Mouse (Mus musculus) liver, embryonic 15.5 days (tissue): ENCODE measurements around the gene Sap30l. TPM values are rescaled to one million over a fixed set of nuclear protein-coding genes. Genes with fewer than 3 reads are reported as not detected.

Experiments used
- ATAC-seq: fragments of 200-750 bp; cut with Nextera tagmentation; 2 replicates; pipeline ENCODE4 v1.8.0; 2017; ENCODE audit warnings: moderate number of reproducible peaks, mild to moderate bottlenecking, moderate library complexity; ENCODE audit not compliant: insufficient read depth
- H3K27ac ChIP-seq: fragments of 300-500 bp; sonication (generic); replicated peaks from 2 replicates; pipeline ENCODE4 v1.5.1; 2015; ENCODE audit warnings: mild to moderate bottlenecking, inconsistent platforms
- H3K27me3 ChIP-seq: fragments of 300-500 bp; sonication (generic); 2 replicates; pipeline ENCODE4 v1.6.1; 2015; ENCODE audit warnings: mild to moderate bottlenecking, inconsistent platforms
- H3K36me3 ChIP-seq: fragments of 300-500 bp; sonication (generic); replicated peaks from 2 replicates; pipeline ENCODE4 v1.6.1; 2015; ENCODE audit warnings: moderate library complexity, mild to moderate bottlenecking, inconsistent platforms
- H3K4me1 ChIP-seq: fragments of 300-500 bp; sonication (generic); replicated peaks from 2 replicates; pipeline ENCODE4 v1.6.1; 2015; ENCODE audit warnings: inconsistent platforms
- H3K4me2 ChIP-seq: fragments of 300-500 bp; sonication (generic); 2 replicates; pipeline ENCODE4 v1.6.1; 2015; ENCODE audit warnings: moderate library complexity, mild to moderate bottlenecking, inconsistent platforms
- H3K4me3 ChIP-seq: fragments of 300-500 bp; sonication (generic); replicated peaks from 2 replicates; pipeline ENCODE4 v1.5.1; 2015; ENCODE audit warnings: mild to moderate bottlenecking, inconsistent platforms
- H3K9ac ChIP-seq: fragments of 300-500 bp; sonication (generic); 2 replicates; pipeline ENCODE4 v1.6.1; 2015; ENCODE audit warnings: moderate library complexity, mild to moderate bottlenecking, inconsistent platforms
- H3K9me3 ChIP-seq: fragments of 300-500 bp; sonication (generic); replicated peaks from 2 replicates; pipeline ENCODE4 v1.6.1; 2016; ENCODE audit warnings: inconsistent platforms
- WGBS: fragments of 180-500 bp; shearing (Covaris S2); methylation state at CpG from one replicate; pipeline ENCODE4 v1.1.7; 2015; ENCODE audit warnings: mixed read lengths; ENCODE audit not compliant: insufficient replicate concordance; 5-methylcytosine and 5-hydroxymethylcytosine counted together
- polyA plus RNA-seq: library from polyadenylated mRNA; unstranded; fragments of >200 nt; fragmentation: Nextera tagmentation; extraction: Ambion mirVana; gene quantifications from 2 replicates; pipeline ENCODE4 v1.2.1, GENCODE M21; 2015

The Sap30l gene
- polyA plus RNA-seq, 1 experiment from 2014 or later, result 2.8 TPM

- H3K36me3 ChIP-seq, result no peaks in the 10 kb centered on the region
- H3K4me3 ChIP-seq, result no peak overlapping the region
- H3K4me1 ChIP-seq, result peaks cover 7% of the 10 kb centered on the region; the same call in 1 of the 2 replicates
- WGBS, result 10% methylated on average over 16 of the region's 16 CpGs
- no peak overlapping the region for H3K4me2 ChIP-seq
- ATAC-seq, result no peak
- H3K9me3 ChIP-seq, result no peaks in the 10 kb centered on the region
- H3K27ac ChIP-seq, result no peak overlapping the region
- H3K27me3 ChIP-seq, result peaks cover 100% of the 10 kb centered on the region
- no peak overlapping the region for H3K9ac ChIP-seq
Observed at GRCm38 (mm10) chr11:57831861-57832260, 30.4 kb downstream of the Sap30l start.

- Histone ChIP-seq H3K9me3 (no peaks in the 10 kb centered on the region), H3K4me2 (no peak within 1 kb of the TSS), H3K27ac (no peak within 1 kb of the TSS), H3K27me3 (peaks cover 100% of the 10 kb centered on the region), H3K9ac (no peak within 1 kb of the TSS), H3K4me3 (no peak within 1 kb of the TSS), H3K4me1 (peaks cover 2% of the 10 kb centered on the region; the same call in 1 of the 2 replicates), H3K36me3 (no peaks in the 10 kb centered on the region)
- ATAC-seq, result no peak
- 6% methylated on average over 23 of the region's 23 CpGs for WGBS
Observed at GRCm38 (mm10) chr11:57832552-57833201, 31.2 kb downstream of the Sap30l start, which contains the start of gene Hand1. Gene Hand1, minus strand, starts transcription at chr11:57832818.

- no peaks in the 10 kb centered on the region for H3K9me3 ChIP-seq
- H3K27me3 ChIP-seq, result peaks cover 100% of the 10 kb centered on the region
- no peak overlapping the region for H3K27ac ChIP-seq
- no peaks in the 10 kb centered on the region for H3K36me3 ChIP-seq
- no peak for ATAC-seq
- WGBS, result 4% methylated on average over 30 of the region's 30 CpGs
- H3K4me1 ChIP-seq, result no peaks in the 10 kb centered on the region
- H3K9ac ChIP-seq, result no peak overlapping the region
- no peak overlapping the region for H3K4me2 ChIP-seq
- no peak overlapping the region for H3K4me3 ChIP-seq
Observed at GRCm38 (mm10) chr11:57833296-57833977, 32.0 kb downstream of the Sap30l start.

- Histone ChIP-seq H3K9ac (no peak overlapping the region), H3K27ac (no peak overlapping the region), H3K9me3 (no peaks in the 10 kb centered on the region), H3K4me3 (no peak overlapping the region), H3K27me3 (peaks cover 100% of the 10 kb centered on the region), H3K4me1 (no peaks in the 10 kb centered on the region), H3K4me2 (no peak overlapping the region), H3K36me3 (no peaks in the 10 kb centered on the region)
- 21% methylated on average over 6 of the region's 6 CpGs for WGBS
- ATAC-seq, result no peak
Observed at GRCm38 (mm10) chr11:57834031-57834430, 32.6 kb downstream of the Sap30l start.

GRCm38 (mm10) chr11:57835331-57835730 lies 33.9 kb downstream of the Sap30l start:
- Histone ChIP-seq H3K4me2 (no peak overlapping the region), H3K9me3 (no peaks in the 10 kb centered on the region), H3K27me3 (peaks cover 100% of the 10 kb centered on the region), H3K27ac (no peak overlapping the region), H3K4me1 (no peaks in the 10 kb centered on the region), H3K9ac (no peak overlapping the region), H3K4me3 (no peak overlapping the region), H3K36me3 (no peaks in the 10 kb centered on the region)
- ATAC-seq, result no peak
- 11% methylated on average over 2 of the region's 2 CpGs for WGBS

GRCm38 (mm10) chr11:57835931-57836330 lies 34.5 kb downstream of the Sap30l start:
- no peaks in the 10 kb centered on the region for H3K9me3 ChIP-seq
- no peak overlapping the region for H3K27ac ChIP-seq
- ATAC-seq, result no peak
- WGBS, result 9% methylated on average over 3 of the region's 3 CpGs
- H3K4me1 ChIP-seq, result no peaks in the 10 kb centered on the region
- H3K4me3 ChIP-seq, result no peak overlapping the region
- H3K27me3 ChIP-seq, result peaks cover 100% of the 10 kb centered on the region
- H3K36me3 ChIP-seq, result no peaks in the 10 kb centered on the region
- no peak overlapping the region for H3K4me2 ChIP-seq
- no peak overlapping the region for H3K9ac ChIP-seq

- no peaks in the 10 kb centered on the region for H3K4me1 ChIP-seq
- H3K9ac ChIP-seq, result no peak overlapping the region
- H3K9me3 ChIP-seq, result no peaks in the 10 kb centered on the region
- no peak overlapping the region for H3K4me3 ChIP-seq
- H3K27me3 ChIP-seq, result peaks cover 100% of the 10 kb centered on the region
- ATAC-seq, result no peak
- H3K27ac ChIP-seq, result no peak overlapping the region
- 8% methylated on average over 9 of the region's 9 CpGs for WGBS
- no peak overlapping the region for H3K4me2 ChIP-seq
- no peaks in the 10 kb centered on the region for H3K36me3 ChIP-seq
Observed at GRCm38 (mm10) chr11:57836401-57836800, 35.0 kb downstream of the Sap30l start.

GRCm38 (mm10) chr11:57836872-57837680 lies 35.6 kb downstream of the Sap30l start:
- Histone ChIP-seq H3K4me3 (no peak overlapping the region), H3K27me3 (peaks cover 99% of the 10 kb centered on the region), H3K9me3 (no peaks in the 10 kb centered on the region), H3K27ac (no peak overlapping the region), H3K4me2 (no peak overlapping the region), H3K4me1 (no peaks in the 10 kb centered on the region), H3K36me3 (no peaks in the 10 kb centered on the region), H3K9ac (no peak overlapping the region)
- WGBS, result 2% methylated on average over 38 of the region's 38 CpGs
- ATAC-seq, result no peak

- Histone ChIP-seq H3K36me3 (no peaks in the 10 kb centered on the region), H3K4me2 (no peak overlapping the region), H3K9me3 (no peaks in the 10 kb centered on the region), H3K4me1 (no peaks in the 10 kb centered on the region), H3K27me3 (peaks cover 97% of the 10 kb centered on the region), H3K9ac (no peak overlapping the region), H3K4me3 (no peak overlapping the region), H3K27ac (no peak overlapping the region)
- no peak for ATAC-seq
- WGBS, result 10% methylated on average over 22 of the region's 22 CpGs
Observed at GRCm38 (mm10) chr11:57837861-57838680, 36.6 kb downstream of the Sap30l start.

- Histone ChIP-seq H3K4me2 (no peak overlapping the region), H3K27me3 (peaks cover 74% of the 10 kb centered on the region), H3K9me3 (no peaks in the 10 kb centered on the region), H3K4me3 (no peak overlapping the region), H3K27ac (no peak overlapping the region), H3K4me1 (no peaks in the 10 kb centered on the region), H3K9ac (no peak overlapping the region), H3K36me3 (no peaks in the 10 kb centered on the region)
- WGBS, result 19% methylated on average over 10 of the region's 10 CpGs
- no peak for ATAC-seq
Observed at GRCm38 (mm10) chr11:57840986-57841385, 39.5 kb downstream of the Sap30l start.
